Mouse (Mus musculus) lung, postnatal 0 days (tissue): ENCODE data around the gene Rnft2.

Experiments used
- CTCF ChIP-seq: IDR thresholded peaks from 2 replicates; pipeline ENCODE4 v1.5.1; 2016; ENCODE audit warnings: antibody characterized with exemption, mild to moderate bottlenecking
- EP300 ChIP-seq: IDR thresholded peaks from 2 replicates; pipeline ENCODE4 v1.6.1; 2016; ENCODE audit warnings: antibody characterized with exemption, mild to moderate bottlenecking, control low read depth

DNA sequence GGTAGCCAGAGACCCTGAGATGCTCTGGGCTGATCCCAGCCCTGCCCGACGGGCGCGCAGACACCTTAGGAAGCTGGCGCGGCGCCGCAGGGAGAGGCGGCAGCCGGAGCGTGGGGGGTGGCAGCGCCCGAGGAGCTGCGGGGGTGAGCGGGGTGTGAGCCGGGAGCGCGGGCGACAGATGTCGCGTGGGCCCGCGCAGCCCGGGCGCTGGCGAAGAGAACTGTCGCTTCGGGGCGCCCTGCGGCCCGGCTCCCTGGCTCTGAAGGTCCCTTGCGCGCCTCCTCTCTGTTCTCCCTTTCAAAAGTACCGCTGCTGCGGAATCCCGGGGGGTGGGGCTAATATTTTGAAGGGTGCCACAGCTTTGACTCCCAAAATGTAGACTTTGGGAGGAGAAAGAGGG lies 73.3 kb downstream of the Rnft2 start:
- TF ChIP-seq CTCF (no peak), EP300 (no peak)
